Mouse (Mus musculus) hindbrain, embryonic 13.5 days (tissue): ENCODE measurements around the gene Sart3. TPM values are rescaled to one million over a fixed set of nuclear protein-coding genes. Genes with fewer than 3 reads are reported as not detected.

ENCODE experiments used
- ATAC-seq: fragments of 200-750 bp; cut with Nextera tagmentation; 2 replicates; pipeline ENCODE4 v1.8.0; 2017; ENCODE audit warnings: moderate TSS enrichment; ENCODE audit not compliant: low FRiP score
- H3K27ac ChIP-seq: fragments of 300-500 bp; sonication (generic); 2 replicates; pipeline ENCODE4 v1.5.1; 2015; ENCODE audit warnings: inconsistent platforms, mild to moderate bottlenecking, moderate library complexity
- H3K27me3 ChIP-seq: fragments of 300-500 bp; sonication (generic); 2 replicates; pipeline ENCODE4 v1.6.1; 2015; ENCODE audit warnings: mild to moderate bottlenecking, inconsistent platforms
- H3K36me3 ChIP-seq: fragments of 300-500 bp; sonication (generic); 2 replicates; pipeline ENCODE4 v1.6.1; 2015; ENCODE audit warnings: mild to moderate bottlenecking, inconsistent platforms
- H3K4me1 ChIP-seq: fragments of 300-500 bp; sonication (generic); replicated peaks from 2 replicates; pipeline ENCODE4 v1.6.1; 2015; ENCODE audit warnings: inconsistent platforms
- H3K4me2 ChIP-seq: fragments of 300-500 bp; sonication (generic); 2 replicates; pipeline ENCODE4 v1.6.1; 2015; ENCODE audit warnings: inconsistent platforms, mild to moderate bottlenecking, moderate library complexity
- H3K4me3 ChIP-seq: fragments of 300-500 bp; sonication (generic); 2 replicates; pipeline ENCODE4 v1.5.1; 2015; ENCODE audit warnings: mild to moderate bottlenecking, inconsistent platforms
- H3K9ac ChIP-seq: fragments of 300-500 bp; sonication (generic); 2 replicates; pipeline ENCODE4 v1.6.1; 2015; ENCODE audit warnings: mild to moderate bottlenecking, inconsistent platforms
- H3K9me3 ChIP-seq: fragments of 300-500 bp; sonication (generic); 2 replicates; pipeline ENCODE4 v1.6.1; 2016; ENCODE audit warnings: inconsistent platforms
- WGBS: fragments of 180-500 bp; shearing (Covaris S2); methylation state at CpG from one replicate; pipeline ENCODE4 v1.1.7; 2015; 5-methylcytosine and 5-hydroxymethylcytosine counted together
- polyA plus RNA-seq: library from polyadenylated mRNA; unstranded; fragments of >200 nt; fragmentation: Nextera tagmentation; extraction: Ambion mirVana; gene quantifications from 2 replicates; pipeline ENCODE4 v1.2.1, GENCODE M21; 2015

The Sart3 gene
- polyA plus RNA-seq, 1 experiment from 2014 or later = 44.0 TPM

GRCm38 (mm10) chr5:113805301-113805700 is 33.0 kb upstream of the Sart3 start:
- no peak overlapping the region for H3K4me2 ChIP-seq
- peaks cover 5% of the 10 kb centered on the region for H3K4me1 ChIP-seq
- no peak overlapping the region for H3K9ac ChIP-seq
- WGBS = 88% methylated on average over 9 of the region's 9 CpGs
- no peak overlapping the region for H3K4me3 ChIP-seq
- H3K27me3 ChIP-seq = 0 out of 2 replicates have a peak, but pooled peaks cover 7% of the 10 kb centered on the region
- no peaks in the 10 kb centered on the region for H3K36me3 ChIP-seq
- H3K9me3 ChIP-seq = no peaks in the 10 kb centered on the region
- H3K27ac ChIP-seq = no peak overlapping the region
- no peak for ATAC-seq

- H3K27ac ChIP-seq = no peak overlapping the region
- H3K36me3 ChIP-seq = no peaks in the 10 kb centered on the region
- H3K4me1 ChIP-seq = peaks cover 13% of the 10 kb centered on the region
- no peak for ATAC-seq
- H3K4me3 ChIP-seq = no peak overlapping the region
- H3K9ac ChIP-seq = no peak overlapping the region
- H3K27me3 ChIP-seq = 0 out of 2 replicates have a peak, but pooled peaks cover 7% of the 10 kb centered on the region
- 67% methylated on average over 7 of the region's 7 CpGs for WGBS
- H3K4me2 ChIP-seq = no peak overlapping the region
- H3K9me3 ChIP-seq = no peaks in the 10 kb centered on the region
Measured at GRCm38 (mm10) chr5:113804395-113804966, 32.2 kb upstream of the Sart3 start.

- 0 out of 2 replicates have a peak within 1 kb of the TSS, but pooled peaks have one; percentile 9 for H3K4me2 ChIP-seq
- ATAC-seq = peak; percentile 59
- H3K27ac ChIP-seq = peak within 1 kb of the TSS; percentile 62
- peaks cover 33% of the 10 kb centered on the region for H3K4me1 ChIP-seq
- H3K36me3 ChIP-seq = no peaks in the 10 kb centered on the region
- H3K9me3 ChIP-seq = no peaks in the 10 kb centered on the region
- peaks cover 13% of the 10 kb centered on the region; the same call in 1 of the 2 replicates for H3K27me3 ChIP-seq
- H3K4me3 ChIP-seq = peak within 1 kb of the TSS; percentile 12; the same call in 1 of the 2 replicates
- WGBS = 4% methylated on average over 11 of the region's 11 CpGs
- H3K9ac ChIP-seq = peak within 1 kb of the TSS; percentile 2; the same call in 1 of the 2 replicates
Measured at GRCm38 (mm10) chr5:113800280-113800679, 28.0 kb upstream of the Sart3 start, which contains the start of gene Tmem119. Tmem119 (minus strand) TSS chr5:113800516.

- Histone ChIP-seq H3K4me2 (no peak overlapping the region), H3K9ac (0 out of 2 replicates have a peak overlapping the region, but pooled peaks have one; percentile 2), H3K36me3 (no peaks in the 10 kb centered on the region), H3K9me3 (no peaks in the 10 kb centered on the region), H3K4me1 (peaks cover 33% of the 10 kb centered on the region), H3K27ac (peak overlapping the region; percentile 62), H3K27me3 (peaks cover 13% of the 10 kb centered on the region; the same call in 1 of the 2 replicates), H3K4me3 (peak overlapping the region; percentile 12; the same call in 1 of the 2 replicates)
- WGBS = 44% methylated on average over 5 of the region's 5 CpGs
- ATAC-seq = no peak
Measured at GRCm38 (mm10) chr5:113799691-113800090, 27.4 kb upstream of the Sart3 start.

- Histone ChIP-seq H3K9ac (no peak overlapping the region), H3K4me3 (no peak overlapping the region), H3K36me3 (no peaks in the 10 kb centered on the region), H3K27me3 (peaks cover 13% of the 10 kb centered on the region; the same call in 1 of the 2 replicates), H3K4me1 (peaks cover 33% of the 10 kb centered on the region), H3K27ac (no peak overlapping the region), H3K9me3 (no peaks in the 10 kb centered on the region), H3K4me2 (no peak overlapping the region)
- WGBS = 81% methylated on average over 9 of the region's 9 CpGs
- ATAC-seq = no peak
Measured at GRCm38 (mm10) chr5:113798525-113798924, 26.2 kb upstream of the Sart3 start.

- H3K4me2 ChIP-seq = no peak overlapping the region
- H3K4me1 ChIP-seq = peaks cover 33% of the 10 kb centered on the region
- no peaks in the 10 kb centered on the region for H3K36me3 ChIP-seq
- no peak overlapping the region for H3K4me3 ChIP-seq
- no peaks in the 10 kb centered on the region for H3K9me3 ChIP-seq
- H3K27me3 ChIP-seq = peaks cover 13% of the 10 kb centered on the region; the same call in 1 of the 2 replicates
- ATAC-seq = no peak
- WGBS = 14% methylated on average over 19 of the region's 19 CpGs
- H3K27ac ChIP-seq = no peak overlapping the region
- no peak overlapping the region for H3K9ac ChIP-seq
Measured at GRCm38 (mm10) chr5:113797149-113797882, 25.0 kb upstream of the Sart3 start.

- no peaks in the 10 kb centered on the region for H3K36me3 ChIP-seq
- no peaks in the 10 kb centered on the region for H3K9me3 ChIP-seq
- no peak for ATAC-seq
- peaks cover 13% of the 10 kb centered on the region; the same call in 1 of the 2 replicates for H3K27me3 ChIP-seq
- H3K9ac ChIP-seq = no peak overlapping the region
- H3K4me1 ChIP-seq = peaks cover 33% of the 10 kb centered on the region
- no peak overlapping the region for H3K27ac ChIP-seq
- 7% methylated on average over 13 of the region's 13 CpGs for WGBS
- H3K4me2 ChIP-seq = no peak overlapping the region
- no peak overlapping the region for H3K4me3 ChIP-seq
Measured at GRCm38 (mm10) chr5:113796401-113797148, 24.3 kb upstream of the Sart3 start.

GRCm38 (mm10) chr5:113791197-113792095 is 19.1 kb upstream of the Sart3 start:
- no peak overlapping the region for H3K27ac ChIP-seq
- no peak for ATAC-seq
- H3K27me3 ChIP-seq = 0 out of 2 replicates have a peak, but pooled peaks cover 3% of the 10 kb centered on the region
- no peaks in the 10 kb centered on the region for H3K36me3 ChIP-seq
- no peaks in the 10 kb centered on the region for H3K9me3 ChIP-seq
- H3K9ac ChIP-seq = no peak overlapping the region
- peaks cover 17% of the 10 kb centered on the region for H3K4me1 ChIP-seq
- no peak overlapping the region for H3K4me2 ChIP-seq
- no peak overlapping the region for H3K4me3 ChIP-seq
- 83% methylated on average over 16 of the region's 16 CpGs for WGBS

- no peak overlapping the region for H3K4me3 ChIP-seq
- H3K27ac ChIP-seq = no peak overlapping the region
- H3K27me3 ChIP-seq = 0 out of 2 replicates have a peak, but pooled peaks cover 3% of the 10 kb centered on the region
- H3K4me2 ChIP-seq = no peak overlapping the region
- no peaks in the 10 kb centered on the region for H3K36me3 ChIP-seq
- 76% methylated on average over 11 of the region's 11 CpGs for WGBS
- H3K4me1 ChIP-seq = peaks cover 12% of the 10 kb centered on the region
- no peaks in the 10 kb centered on the region for H3K9me3 ChIP-seq
- ATAC-seq = no peak
- H3K9ac ChIP-seq = no peak overlapping the region
Measured at GRCm38 (mm10) chr5:113790453-113791196, 18.3 kb upstream of the Sart3 start.

GRCm38 (mm10) chr5:113789075-113789788 is 16.9 kb upstream of the Sart3 start:
- H3K9ac ChIP-seq = no peak overlapping the region
- no peak overlapping the region for H3K4me3 ChIP-seq
- no peaks in the 10 kb centered on the region for H3K9me3 ChIP-seq
- H3K27ac ChIP-seq = no peak overlapping the region
- peaks cover 13% of the 10 kb centered on the region for H3K27me3 ChIP-seq
- H3K4me2 ChIP-seq = no peak overlapping the region
- no peak for ATAC-seq
- 35% methylated on average over 7 of the region's 7 CpGs for WGBS
- peaks cover 12% of the 10 kb centered on the region for H3K4me1 ChIP-seq
- no peaks in the 10 kb centered on the region for H3K36me3 ChIP-seq
